Mouse (Mus musculus) kidney, embryonic 16.5 days (tissue): ENCODE measurements around the gene Hjurp. TPM values are rescaled to one million over a fixed set of nuclear protein-coding genes. Genes with fewer than 3 reads are reported as not detected.

Source experiments
- ATAC-seq: fragments of 200-750 bp; cut with Nextera tagmentation; 2 replicates; pipeline ENCODE4 v1.8.0; 2017; ENCODE audit warnings: moderate TSS enrichment; ENCODE audit not compliant: low FRiP score, low TSS enrichment
- H3K27ac ChIP-seq: fragments of 300-500 bp; sonication (generic); 2 replicates; pipeline ENCODE4 v1.5.1; 2014; ENCODE audit warnings: low read length
- H3K27me3 ChIP-seq: fragments of 300-500 bp; sonication (generic); 2 replicates; pipeline ENCODE4 v1.6.1; 2014; ENCODE audit warnings: low read length, control low read depth, mixed read lengths; ENCODE audit not compliant: insufficient read depth
- H3K36me3 ChIP-seq: fragments of 300-500 bp; sonication (generic); 2 replicates; pipeline ENCODE4 v1.6.1; 2014; ENCODE audit warnings: low read length, control low read depth, mixed read lengths; ENCODE audit not compliant: insufficient read depth
- H3K4me1 ChIP-seq: fragments of 300-500 bp; sonication (generic); 2 replicates; pipeline ENCODE4 v1.6.1; 2014; ENCODE audit warnings: low read length, control low read depth, mixed read lengths; ENCODE audit not compliant: insufficient read depth
- H3K4me2 ChIP-seq: fragments of 300-500 bp; sonication (generic); replicated peaks from 2 replicates; pipeline ENCODE4 v1.6.1; 2014; ENCODE audit warnings: low read depth, low read length
- H3K4me3 ChIP-seq: fragments of 300-500 bp; sonication (generic); 2 replicates; pipeline ENCODE4 v1.5.1; 2014; ENCODE audit warnings: mild to moderate bottlenecking, low read length
- H3K9ac ChIP-seq: fragments of 300-500 bp; sonication (generic); replicated peaks from 2 replicates; pipeline ENCODE4 v1.6.1; 2014; ENCODE audit warnings: low read length
- H3K9me3 ChIP-seq: fragments of 300-500 bp; sonication (generic); 2 replicates; pipeline ENCODE4 v1.6.1; 2016; ENCODE audit warnings: low read length, control low read depth
- WGBS: fragments of 180-500 bp; shearing (Covaris S2); extraction: QIAGEN DNeasy Blood & Tissue Kit; methylation state at CpG from one replicate; pipeline ENCODE4 v1.1.7; 2014; 5-methylcytosine and 5-hydroxymethylcytosine counted together
- polyA plus RNA-seq: library from polyadenylated mRNA; unstranded; fragments of >200 nt; fragmentation: Nextera tagmentation; extraction: Ambion mirVana; gene quantifications from 2 replicates; pipeline ENCODE4 v1.2.1, GENCODE M21; 2015

Hjurp gene
- polyA plus RNA-seq, 1 experiment from 2014 or later, result 168 TPM

GRCm38 (mm10) chr1:88218591-88218990 is 58.8 kb downstream of the Hjurp start:
- Histone ChIP-seq H3K9me3 (peaks cover 39% of the 10 kb centered on the region), H3K27me3 (no peaks in the 10 kb centered on the region), H3K9ac (no peak overlapping the region), H3K36me3 (no peaks in the 10 kb centered on the region), H3K4me2 (no peak overlapping the region), H3K27ac (no peak overlapping the region), H3K4me3 (no peak overlapping the region), H3K4me1 (no peaks in the 10 kb centered on the region)
- WGBS, result 50% methylated on average over 4 of the region's 4 CpGs
- no peak for ATAC-seq

DNA sequence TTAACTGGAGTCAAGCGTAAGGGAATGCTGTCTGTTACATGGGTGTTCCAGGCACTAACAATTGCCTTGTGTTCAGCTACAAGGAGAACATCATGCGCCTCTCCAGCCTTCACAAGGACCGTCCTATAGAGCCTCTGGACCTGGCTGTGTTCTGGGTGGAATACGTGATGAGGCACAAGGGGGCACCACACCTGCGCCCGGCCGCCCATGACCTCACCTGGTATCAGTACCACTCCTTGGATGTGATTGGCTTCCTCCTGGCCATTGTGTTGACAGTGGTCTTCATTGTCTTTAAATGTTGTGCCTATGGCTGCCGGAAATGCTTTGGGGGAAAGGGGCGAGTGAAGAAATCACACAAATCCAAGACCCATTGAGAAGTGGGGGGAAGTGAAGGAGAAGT is 59.4 kb downstream of the Hjurp start:
- 74% methylated on average over 9 of the region's 9 CpGs for WGBS
- no peak overlapping the region for H3K4me3 ChIP-seq
- no peak overlapping the region for H3K4me2 ChIP-seq
- H3K27me3 ChIP-seq, result no peaks in the 10 kb centered on the region
- peaks cover 45% of the 10 kb centered on the region for H3K9me3 ChIP-seq
- ATAC-seq, result no peak
- no peaks in the 10 kb centered on the region for H3K4me1 ChIP-seq
- H3K9ac ChIP-seq, result no peak overlapping the region
- no peaks in the 10 kb centered on the region for H3K36me3 ChIP-seq
- no peak overlapping the region for H3K27ac ChIP-seq

GRCm38 (mm10) chr1:88217576-88217975 is 59.9 kb downstream of the Hjurp start:
- H3K27ac ChIP-seq, result no peak overlapping the region
- no peaks in the 10 kb centered on the region for H3K36me3 ChIP-seq
- H3K9me3 ChIP-seq, result peaks cover 50% of the 10 kb centered on the region
- 39% methylated on average over 3 of the region's 3 CpGs for WGBS
- H3K4me2 ChIP-seq, result no peak overlapping the region
- no peak for ATAC-seq
- H3K4me3 ChIP-seq, result no peak overlapping the region
- H3K4me1 ChIP-seq, result no peaks in the 10 kb centered on the region
- no peaks in the 10 kb centered on the region for H3K27me3 ChIP-seq
- no peak overlapping the region for H3K9ac ChIP-seq

- Histone ChIP-seq H3K27me3 (no peaks in the 10 kb centered on the region), H3K9ac (no peak overlapping the region), H3K4me1 (no peaks in the 10 kb centered on the region), H3K4me2 (no peak overlapping the region), H3K36me3 (no peaks in the 10 kb centered on the region), H3K4me3 (no peak overlapping the region), H3K9me3 (peaks cover 52% of the 10 kb centered on the region), H3K27ac (no peak overlapping the region)
- ATAC-seq, result no peak
- WGBS, result 65% methylated on average over 2 of the region's 2 CpGs
Observed at GRCm38 (mm10) chr1:88217144-88217543, 60.3 kb downstream of the Hjurp start.

DNA sequence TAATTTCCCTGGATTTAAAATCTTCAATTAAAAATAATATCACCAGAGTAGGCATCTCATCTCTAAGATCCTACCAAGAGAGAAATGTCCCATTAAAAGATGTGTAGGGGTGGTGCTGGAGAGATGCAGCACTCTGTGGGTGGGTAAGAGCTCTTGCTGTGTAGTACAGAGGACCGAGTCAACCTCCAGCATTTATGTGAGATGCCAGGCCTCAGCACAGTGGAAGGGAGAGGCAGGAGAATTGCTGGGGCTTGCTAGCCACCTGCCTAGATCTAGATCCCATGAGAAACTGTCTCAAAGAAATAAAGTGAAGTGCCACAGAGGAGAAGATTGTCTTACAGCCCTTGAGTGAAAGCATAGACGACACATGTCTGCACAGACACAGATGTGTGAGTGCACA is 60.9 kb downstream of the Hjurp start:
- Histone ChIP-seq H3K9ac (no peak overlapping the region), H3K36me3 (no peaks in the 10 kb centered on the region), H3K4me2 (no peak overlapping the region), H3K27me3 (no peaks in the 10 kb centered on the region), H3K4me3 (no peak overlapping the region), H3K9me3 (peaks cover 57% of the 10 kb centered on the region), H3K27ac (no peak overlapping the region), H3K4me1 (no peaks in the 10 kb centered on the region)
- peak; percentile 3; the same call in 1 of the 2 replicates for ATAC-seq
- 50% methylated on average over 2 of the region's 2 CpGs for WGBS

DNA sequence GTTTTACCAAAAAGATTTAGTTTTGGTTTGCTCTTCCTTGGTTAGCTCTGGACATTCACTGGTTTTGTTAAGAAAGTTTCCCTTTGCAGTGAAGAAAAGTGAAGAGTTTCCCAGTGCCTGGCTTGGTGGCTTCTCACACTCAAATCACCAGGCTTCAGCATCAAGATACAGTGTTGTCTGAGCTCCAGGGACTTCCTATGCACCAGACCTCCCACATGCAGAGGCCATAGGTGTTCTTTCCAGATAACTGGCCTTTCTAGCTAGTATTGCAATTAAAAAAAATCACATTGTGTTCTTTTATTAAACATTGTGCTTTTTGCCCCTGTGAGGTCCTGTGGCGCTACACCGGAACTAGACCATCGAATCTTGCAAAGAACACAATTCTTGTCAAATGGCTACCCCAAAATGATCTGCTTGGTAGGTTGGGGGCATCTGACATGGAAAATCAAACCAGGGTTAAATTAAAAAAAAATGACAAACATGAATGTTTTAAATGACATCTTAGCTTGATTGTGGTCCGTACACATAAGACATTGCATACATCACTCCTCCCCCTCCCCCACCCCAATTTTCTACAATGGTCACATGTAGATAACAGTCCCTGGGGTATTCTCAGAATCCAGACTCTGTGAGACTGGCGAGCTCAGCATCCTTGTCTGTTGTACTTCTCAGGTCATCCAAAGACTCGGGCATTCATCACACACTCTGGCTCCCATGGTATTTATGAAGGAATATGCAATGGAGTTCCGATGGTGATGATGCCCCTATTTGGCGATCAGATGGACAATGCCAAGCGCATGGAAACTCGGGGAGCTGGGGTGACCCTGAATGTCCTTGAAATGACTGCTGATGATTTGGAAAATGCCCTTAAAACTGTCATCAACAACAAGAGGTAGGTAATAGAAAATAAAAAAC is 61.7 kb downstream of the Hjurp start:
- WGBS, result 73% methylated on average over 10 of the region's 10 CpGs

DNA sequence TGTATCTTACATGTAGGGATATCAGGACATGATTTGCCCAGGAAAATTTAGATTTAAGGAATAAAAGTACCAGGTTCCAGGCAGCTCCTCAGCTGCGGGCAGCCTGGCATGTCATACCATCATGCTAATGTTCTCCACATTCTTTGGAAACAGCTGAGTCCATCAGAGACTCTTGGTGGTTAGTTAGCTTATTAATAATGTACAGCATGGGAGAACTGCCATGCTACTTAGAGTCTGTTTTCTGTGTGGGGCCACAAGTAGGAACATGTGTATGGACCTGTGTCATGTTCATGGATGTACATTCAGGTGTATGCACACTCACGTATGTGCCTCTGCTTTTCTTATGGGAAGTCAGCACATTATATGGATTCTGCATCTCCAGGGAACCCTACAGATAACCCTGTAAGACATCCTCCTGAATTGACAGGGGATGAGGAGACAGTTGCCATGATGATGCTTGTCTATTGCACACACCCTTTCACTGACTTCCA is 62.9 kb downstream of the Hjurp start:
- H3K4me3 ChIP-seq, result no peak overlapping the region
- H3K9me3 ChIP-seq, result peaks cover 63% of the 10 kb centered on the region
- no peak overlapping the region for H3K4me2 ChIP-seq
- ATAC-seq, result no peak
- H3K4me1 ChIP-seq, result no peaks in the 10 kb centered on the region
- H3K27me3 ChIP-seq, result no peaks in the 10 kb centered on the region
- H3K36me3 ChIP-seq, result no peaks in the 10 kb centered on the region
- 77% methylated on average over 2 of the region's 2 CpGs for WGBS
- H3K27ac ChIP-seq, result no peak overlapping the region
- H3K9ac ChIP-seq, result no peak overlapping the region

More for the DNA sequence above, 61.7 kb downstream of the Hjurp start:
- Histone ChIP-seq H3K4me1 (no peaks in the 10 kb centered on the region), H3K4me2 (no peak overlapping the region), H3K27me3 (no peaks in the 10 kb centered on the region), H3K27ac (no peak overlapping the region), H3K9ac (no peak overlapping the region), H3K9me3 (peaks cover 61% of the 10 kb centered on the region), H3K36me3 (no peaks in the 10 kb centered on the region), H3K4me3 (no peak overlapping the region)
- no peak for ATAC-seq

- H3K36me3 ChIP-seq, result no peaks in the 10 kb centered on the region
- H3K4me3 ChIP-seq, result no peak overlapping the region
- H3K9me3 ChIP-seq, result peaks cover 63% of the 10 kb centered on the region
- no peaks in the 10 kb centered on the region for H3K4me1 ChIP-seq
- H3K4me2 ChIP-seq, result no peak overlapping the region
- H3K9ac ChIP-seq, result no peak overlapping the region
- no peaks in the 10 kb centered on the region for H3K27me3 ChIP-seq
- ATAC-seq, result 0 out of 2 replicates have a peak, but pooled peaks have one; percentile 5
- 74% methylated on average over 2 of the region's 2 CpGs for WGBS
- H3K27ac ChIP-seq, result no peak overlapping the region
Observed at GRCm38 (mm10) chr1:88213766-88214461, 63.5 kb downstream of the Hjurp start.

- no peak overlapping the region for H3K4me3 ChIP-seq
- no peak overlapping the region for H3K27ac ChIP-seq
- H3K27me3 ChIP-seq, result no peaks in the 10 kb centered on the region
- H3K4me1 ChIP-seq, result no peaks in the 10 kb centered on the region
- no peak overlapping the region for H3K4me2 ChIP-seq
- no peak overlapping the region for H3K9ac ChIP-seq
- no peak for ATAC-seq
- 85% methylated on average over 1 of the region's 1 CpGs for WGBS
- peaks cover 63% of the 10 kb centered on the region for H3K9me3 ChIP-seq
- H3K36me3 ChIP-seq, result no peaks in the 10 kb centered on the region
Observed at GRCm38 (mm10) chr1:88213061-88213460, 64.4 kb downstream of the Hjurp start.
